Mouse (Mus musculus) stomach, postnatal 0 days (tissue): ENCODE results near the gene Tnr. TPM values are rescaled to one million over a fixed set of nuclear protein-coding genes. Genes with fewer than 3 reads are reported as not detected.

Source experiments
- ATAC-seq: fragments of 200-750 bp; cut with Nextera tagmentation; 2 replicates; pipeline ENCODE4 v1.8.0; 2017; ENCODE audit not compliant: low FRiP score, low TSS enrichment
- DNase-seq: peaks from one replicate; pipeline ENCODE4 v3.0.0-alpha.2; 2016; ENCODE audit warnings: low spot score
- H3K27ac ChIP-seq: fragments of 300-500 bp; sonication (generic); replicated peaks from 2 replicates; pipeline ENCODE4 v1.5.1; 2014; ENCODE audit warnings: mild to moderate bottlenecking, control low read depth
- H3K27me3 ChIP-seq: fragments of 300-500 bp; sonication (generic); 2 replicates; pipeline ENCODE4 v1.6.1; 2014; ENCODE audit warnings: low read length; ENCODE audit not compliant: control insufficient read depth, insufficient read depth
- H3K36me3 ChIP-seq: fragments of 300-500 bp; sonication (generic); 2 replicates; pipeline ENCODE4 v1.6.1; 2014; ENCODE audit warnings: low read length, mixed read lengths; ENCODE audit not compliant: control insufficient read depth, insufficient read depth
- H3K4me1 ChIP-seq: fragments of 300-500 bp; sonication (generic); replicated peaks from 2 replicates; pipeline ENCODE4 v1.6.1; 2014; ENCODE audit warnings: antibody characterized with exemption; ENCODE audit not compliant: control insufficient read depth, insufficient read depth
- H3K4me2 ChIP-seq: fragments of 300-500 bp; sonication (generic); replicated peaks from 2 replicates; pipeline ENCODE4 v1.6.1; 2014; ENCODE audit warnings: low read depth, mild to moderate bottlenecking, control low read depth, moderate library complexity
- H3K4me3 ChIP-seq: fragments of 300-500 bp; sonication (generic); 2 replicates; pipeline ENCODE4 v1.5.1; 2014; ENCODE audit warnings: low read depth, low read length, control low read depth
- H3K9ac ChIP-seq: fragments of 300-500 bp; sonication (generic); 2 replicates; pipeline ENCODE4 v1.6.1; 2014; ENCODE audit warnings: mild to moderate bottlenecking, low read length, control low read depth, mixed read lengths
- H3K9me3 ChIP-seq: fragments of 300-500 bp; sonication (generic); 2 replicates; pipeline ENCODE4 v1.6.1; 2016; ENCODE audit warnings: low read length; ENCODE audit not compliant: control insufficient read depth
- CTCF ChIP-seq: IDR thresholded peaks from 2 replicates; pipeline ENCODE4 v1.5.1; 2016; ENCODE audit warnings: antibody characterized with exemption, low read depth, mild to moderate bottlenecking, moderate library complexity
- EP300 ChIP-seq: optimal IDR thresholded peaks from 2 replicates; pipeline ENCODE3; 2016; ENCODE audit warnings: antibody characterized with exemption
- WGBS: fragments of 180-500 bp; shearing (Covaris S2); extraction: QIAGEN DNeasy Blood & Tissue Kit; methylation state at CpG from one replicate; pipeline ENCODE4 v1.1.7; 2014; 5-methylcytosine and 5-hydroxymethylcytosine counted together
- polyA plus RNA-seq: library from polyadenylated mRNA; unstranded; fragments of >200 nt; fragmentation: Nextera tagmentation; extraction: Ambion mirVana; gene quantifications from 2 replicates; pipeline ENCODE4 v1.2.1, GENCODE M21; 2015

The Tnr gene
- polyA plus RNA-seq, 1 experiment from 2014 or later = 0.10 TPM

- H3K4me3 ChIP-seq = no peak overlapping the region
- H3K36me3 ChIP-seq = no peaks in the 10 kb centered on the region
- H3K4me1 ChIP-seq = no peaks in the 10 kb centered on the region
- TF ChIP-seq CTCF = no peak
- TF ChIP-seq EP300 = no peak
- DNase-seq (no peak), ATAC-seq (no peak)
- H3K9ac ChIP-seq = no peak overlapping the region
- WGBS = 44% methylated on average over 4 of the region's 4 CpGs
- H3K27ac ChIP-seq = no peak overlapping the region
- H3K9me3 ChIP-seq = no peaks in the 10 kb centered on the region
- H3K27me3 ChIP-seq = no peaks in the 10 kb centered on the region
- H3K4me2 ChIP-seq = no peak overlapping the region
These were observed 400.5 kb downstream of the Tnr start for GRCm38 (mm10) chr1:159924105-159924504.

GRCm38 (mm10) chr1:159924684-159925083 is 401.1 kb downstream of the Tnr start:
- H3K4me2 ChIP-seq = no peak overlapping the region
- no peak overlapping the region for H3K4me3 ChIP-seq
- DNase-seq = no peak
- ATAC-seq = no peak
- H3K9ac ChIP-seq = no peak overlapping the region
- H3K9me3 ChIP-seq = no peaks in the 10 kb centered on the region
- 81% methylated on average over 5 of the region's 5 CpGs for WGBS
- H3K27me3 ChIP-seq = no peaks in the 10 kb centered on the region
- H3K27ac ChIP-seq = no peak overlapping the region
- TF ChIP-seq CTCF (no peak), EP300 (no peak)
- H3K4me1 ChIP-seq = no peaks in the 10 kb centered on the region
- H3K36me3 ChIP-seq = no peaks in the 10 kb centered on the region

- no peaks in the 10 kb centered on the region for H3K9me3 ChIP-seq
- H3K4me1 ChIP-seq = no peaks in the 10 kb centered on the region
These were observed 405.2 kb downstream of the Tnr start for GRCm38 (mm10) chr1:159928681-159929335.

GRCm38 (mm10) chr1:159932092-159932491 is 408.5 kb downstream of the Tnr start:
- ATAC-seq = no peak
- Histone ChIP-seq H3K27ac (no peak overlapping the region), H3K36me3 (no peaks in the 10 kb centered on the region), H3K9me3 (no peaks in the 10 kb centered on the region), H3K4me1 (no peaks in the 10 kb centered on the region), H3K4me2 (no peak overlapping the region), H3K9ac (no peak overlapping the region), H3K4me3 (no peak overlapping the region), H3K27me3 (no peaks in the 10 kb centered on the region)
- no peak for TF ChIP-seq EP300
- TF ChIP-seq CTCF = peak; percentile 38
- DNase-seq = no peak

More at GRCm38 (mm10) chr1:159928681-159929335, 405.2 kb downstream of the Tnr start:
- Histone ChIP-seq H3K9ac (no peak overlapping the region), H3K36me3 (no peaks in the 10 kb centered on the region), H3K27ac (no peak overlapping the region), H3K27me3 (no peaks in the 10 kb centered on the region), H3K4me2 (no peak overlapping the region), H3K4me3 (no peak overlapping the region)
- DNase-seq (no peak), ATAC-seq (no peak)
- TF ChIP-seq CTCF (no peak), EP300 (no peak)
- WGBS = 76% methylated on average over 9 of the region's 9 CpGs

DNA sequence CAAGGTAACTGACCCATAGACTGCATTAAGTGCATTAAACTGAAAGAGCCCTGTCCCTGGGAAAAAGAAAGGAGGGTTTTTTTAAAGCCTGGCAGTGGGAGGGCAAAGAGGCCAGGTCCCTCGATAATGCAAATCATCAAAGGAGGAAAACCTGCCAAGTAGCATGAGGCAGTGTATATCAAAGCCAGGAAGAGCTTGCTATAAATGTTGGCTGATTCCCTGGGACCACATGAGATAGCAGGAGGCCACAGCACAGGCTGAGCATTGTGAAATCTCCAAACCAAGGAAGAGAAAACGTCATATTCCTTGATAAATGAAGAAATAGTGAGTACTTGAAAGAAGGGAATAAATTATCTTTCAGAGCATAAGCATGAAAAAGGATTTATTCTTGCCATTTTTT is 409.0 kb downstream of the Tnr start:
- H3K9me3 ChIP-seq = no peaks in the 10 kb centered on the region
- H3K4me1 ChIP-seq = no peaks in the 10 kb centered on the region
- no peak overlapping the region for H3K27ac ChIP-seq
- H3K27me3 ChIP-seq = no peaks in the 10 kb centered on the region
- H3K4me2 ChIP-seq = no peak overlapping the region
- DNase-seq = no peak
- 33% methylated on average over 2 of the region's 2 CpGs for WGBS
- H3K9ac ChIP-seq = no peak overlapping the region
- TF ChIP-seq EP300 = no peak
- H3K36me3 ChIP-seq = no peaks in the 10 kb centered on the region
- ATAC-seq = no peak
- H3K4me3 ChIP-seq = no peak overlapping the region

DNA sequence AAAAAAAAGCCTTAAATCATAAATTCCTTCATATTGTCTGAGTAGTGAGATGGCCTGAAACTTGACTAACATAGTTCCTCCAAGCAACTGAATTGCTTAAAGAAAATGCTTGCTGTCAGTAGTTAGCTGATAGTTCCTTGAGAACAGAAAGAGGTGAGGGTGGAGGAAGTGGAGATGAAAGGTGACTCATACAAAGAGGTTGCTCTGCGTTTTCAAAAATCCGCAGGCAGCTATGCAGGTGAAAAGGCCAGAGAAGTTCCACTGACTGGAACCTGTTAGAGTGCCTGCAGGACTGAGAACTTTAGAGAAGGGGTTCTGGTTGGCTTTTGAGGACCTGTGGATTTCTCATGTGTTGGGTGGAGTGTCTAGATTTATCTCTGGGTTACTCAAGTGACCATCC is 414.9 kb downstream of the Tnr start:
- Histone ChIP-seq H3K9me3 (no peaks in the 10 kb centered on the region), H3K9ac (no peak overlapping the region), H3K36me3 (no peaks in the 10 kb centered on the region), H3K27ac (no peak overlapping the region), H3K27me3 (no peaks in the 10 kb centered on the region), H3K4me2 (no peak overlapping the region), H3K4me3 (no peak overlapping the region), H3K4me1 (no peaks in the 10 kb centered on the region)
- WGBS = 43% methylated on average over 2 of the region's 2 CpGs
- TF ChIP-seq EP300 (no peak), CTCF (no peak)
- DNase-seq (no peak), ATAC-seq (no peak)
